Mouse (Mus musculus): ENCODE measurements at regions not wholly inside any gene's neighbourhood (a gene's known extent, or its start where the extent isn't known, plus 50 kb on each side); places are given as distances from the start of the nearest gene placed in this dataset.

DNA sequence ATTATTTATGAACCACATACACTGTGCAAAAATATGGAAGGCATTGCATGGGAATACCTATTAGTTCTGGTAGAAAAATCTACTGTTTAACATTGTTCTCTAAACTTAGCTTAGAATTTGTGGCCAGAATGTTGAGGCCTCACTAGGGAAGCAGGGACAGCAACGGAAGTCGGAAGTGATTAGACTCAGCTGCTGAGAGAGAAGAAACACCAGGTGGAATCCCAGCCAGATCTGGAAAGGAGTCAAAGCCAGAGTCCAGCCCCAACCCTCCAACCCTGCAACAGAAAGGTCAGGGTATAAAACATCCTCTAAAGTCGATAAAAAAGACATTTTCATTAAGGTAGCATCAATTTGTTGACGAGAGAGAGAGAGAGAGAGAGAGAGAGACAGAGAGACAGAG, 258.9 kb downstream of the Pou4f1 start:
- no peaks in the 10 kb centered on the region for H3K27me3 ChIP-seq (ENCODE audit: control insufficient read depth, insufficient read depth, low read length)
- H3K4me1 ChIP-seq (ENCODE audit: control insufficient read depth, insufficient read depth, low read length), result no peaks in the 10 kb centered on the region
- no peaks in the 10 kb centered on the region for H3K36me3 ChIP-seq (ENCODE audit: control insufficient read depth, insufficient read depth, low read length)
- H3K4me3 ChIP-seq (ENCODE audit: control insufficient read depth, low read depth, low read length), result no peak overlapping the region
- H3K27ac ChIP-seq (ENCODE audit: control insufficient read depth, insufficient read depth, low read depth, low read length), result no peak overlapping the region
- TF ChIP-seq POLR2A (IDR thresholded peaks at IDR 0.05; ENCODE audit: control insufficient read depth, low read depth, low read length) (no peak), CTCF (IDR thresholded peaks at IDR 0.05; ENCODE audit: control insufficient read depth, insufficient read depth, insufficient replicate concordance, low read depth, low read length) (no peak)

DNA sequence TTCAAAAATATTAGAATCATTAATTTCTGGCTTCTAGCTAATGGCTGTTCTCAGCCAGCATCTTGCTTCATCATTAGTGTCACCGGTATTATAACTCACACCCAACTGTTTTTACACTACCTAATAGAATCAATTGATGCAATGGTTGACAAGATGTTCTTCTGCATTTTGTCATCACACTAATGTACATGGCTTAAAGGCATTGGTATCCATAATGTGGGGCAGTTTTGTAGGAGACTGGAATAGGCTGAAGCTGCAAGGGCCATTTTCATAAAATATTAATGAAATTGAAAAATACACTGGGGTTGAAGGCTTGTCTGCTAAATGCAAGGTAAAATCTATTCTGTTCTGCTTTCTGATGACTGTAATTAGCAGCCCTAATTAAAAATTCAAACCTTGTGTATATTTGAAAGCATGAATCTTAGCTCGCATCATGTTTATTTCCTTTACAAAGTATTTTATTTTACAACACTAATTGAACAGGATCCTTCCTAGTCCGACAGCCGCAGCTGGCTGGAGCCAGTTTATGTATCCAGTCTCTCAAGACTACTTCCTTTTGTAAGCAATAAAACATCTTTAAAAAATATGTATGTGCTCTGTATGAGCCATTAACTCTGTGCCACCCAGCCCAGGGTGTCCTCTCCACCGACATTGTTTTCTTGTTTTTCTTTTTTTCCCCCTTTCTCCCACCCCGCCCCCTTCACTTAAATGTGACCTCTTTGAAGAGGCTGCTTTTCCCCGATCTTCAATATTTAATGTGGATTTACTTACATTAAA, 259.6 kb downstream of the Pou4f1 start:
- no peak overlapping the region for H3K27ac ChIP-seq (ENCODE audit: control insufficient read depth, insufficient read depth, low read depth, low read length)
- no peaks in the 10 kb centered on the region for H3K27me3 ChIP-seq (ENCODE audit: control insufficient read depth, insufficient read depth, low read length)
- no peak overlapping the region for H3K4me3 ChIP-seq (ENCODE audit: control insufficient read depth, low read depth, low read length)
- H3K4me1 ChIP-seq (ENCODE audit: control insufficient read depth, insufficient read depth, low read length), result peaks cover 2% of the 10 kb centered on the region; the same call in 1 of the 2 replicates
- H3K36me3 ChIP-seq (ENCODE audit: control insufficient read depth, insufficient read depth, low read length), result no peaks in the 10 kb centered on the region
- no peak for TF ChIP-seq CTCF (IDR thresholded peaks at IDR 0.05; ENCODE audit: control insufficient read depth, insufficient read depth, insufficient replicate concordance, low read depth, low read length)
- no peak for TF ChIP-seq POLR2A (IDR thresholded peaks at IDR 0.05; ENCODE audit: control insufficient read depth, low read depth, low read length)

DNA sequence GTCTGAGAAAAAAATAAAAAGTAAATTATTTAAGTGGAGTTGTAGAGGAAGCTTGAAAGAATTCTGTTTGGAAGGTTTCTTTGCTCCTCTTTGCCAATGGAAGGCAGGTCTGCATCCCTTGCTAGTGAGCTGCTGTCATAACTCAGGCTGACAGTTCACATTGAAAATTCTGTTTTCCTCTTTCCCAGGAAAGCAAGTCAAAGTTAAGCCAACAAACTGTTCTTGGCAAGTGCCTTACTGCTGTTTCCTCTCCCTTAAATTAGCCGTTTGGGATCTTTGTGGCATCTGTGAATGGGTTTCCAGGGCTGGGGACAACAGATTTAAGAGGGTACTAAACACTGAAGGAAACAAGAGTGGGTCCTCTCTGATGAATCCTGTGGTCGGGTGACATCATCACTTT, 261.2 kb downstream of the Pou4f1 start:
- no peaks in the 10 kb centered on the region for H3K36me3 ChIP-seq (ENCODE audit: control insufficient read depth, insufficient read depth, low read length)
- H3K4me1 ChIP-seq (ENCODE audit: control insufficient read depth, insufficient read depth, low read length), result peaks cover 2% of the 10 kb centered on the region; the same call in 1 of the 2 replicates
- TF ChIP-seq CTCF (IDR thresholded peaks at IDR 0.05; ENCODE audit: control insufficient read depth, insufficient read depth, insufficient replicate concordance, low read depth, low read length) (no peak), POLR2A (IDR thresholded peaks at IDR 0.05; ENCODE audit: control insufficient read depth, low read depth, low read length) (no peak)
- no peaks in the 10 kb centered on the region for H3K27me3 ChIP-seq (ENCODE audit: control insufficient read depth, insufficient read depth, low read length)
- no peak overlapping the region for H3K4me3 ChIP-seq (ENCODE audit: control insufficient read depth, low read depth, low read length)
- H3K27ac ChIP-seq (ENCODE audit: control insufficient read depth, insufficient read depth, low read depth, low read length), result no peak overlapping the region

DNA sequence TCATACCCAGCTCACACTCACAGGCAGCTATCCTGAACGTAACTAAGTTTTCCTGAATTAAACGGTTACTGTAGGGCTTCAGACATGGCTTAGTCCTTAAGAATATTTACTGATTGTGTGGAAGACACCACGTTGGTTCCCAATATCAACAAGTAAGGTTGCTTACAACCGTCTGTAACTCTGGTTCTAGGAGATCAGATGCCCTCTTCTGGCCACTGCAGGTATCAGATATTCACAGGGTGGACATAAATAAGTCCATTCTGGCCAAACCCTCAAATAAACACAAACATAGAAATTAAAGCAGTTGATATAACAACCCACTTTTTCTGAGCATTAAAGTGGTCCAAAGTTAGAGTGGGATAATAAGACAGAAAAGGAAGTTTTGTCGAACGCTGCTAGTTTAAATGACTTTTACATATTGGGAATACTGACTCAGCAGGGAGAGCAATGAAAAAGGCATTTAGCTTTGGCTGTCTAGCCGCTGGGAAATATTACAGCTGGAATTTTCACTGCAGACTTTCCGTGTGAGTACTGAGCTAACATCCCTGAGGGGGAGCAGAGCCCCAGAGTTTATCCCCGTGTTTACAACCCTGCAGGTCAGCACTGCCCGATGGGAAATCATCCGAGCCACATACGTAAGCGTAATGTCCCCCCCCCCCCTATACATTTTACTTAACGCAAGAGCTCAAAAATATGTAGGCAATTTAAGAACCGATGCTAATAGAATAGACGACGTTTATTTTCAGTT, 264.4 kb downstream of the Pou4f1 start:
- Histone ChIP-seq H3K4me1 (ENCODE audit: control insufficient read depth, insufficient read depth, low read length) (peaks cover 2% of the 10 kb centered on the region; the same call in 1 of the 2 replicates), H3K36me3 (ENCODE audit: control insufficient read depth, insufficient read depth, low read length) (no peaks in the 10 kb centered on the region), H3K27ac (ENCODE audit: control insufficient read depth, insufficient read depth, low read depth, low read length) (no peak overlapping the region), H3K27me3 (ENCODE audit: control insufficient read depth, insufficient read depth, low read length) (no peaks in the 10 kb centered on the region), H3K4me3 (ENCODE audit: control insufficient read depth, low read depth, low read length) (no peak overlapping the region)
- TF ChIP-seq POLR2A (IDR thresholded peaks at IDR 0.05; ENCODE audit: control insufficient read depth, low read depth, low read length) (no peak), CTCF (IDR thresholded peaks at IDR 0.05; ENCODE audit: control insufficient read depth, insufficient read depth, insufficient replicate concordance, low read depth, low read length) (no peak)

DNA sequence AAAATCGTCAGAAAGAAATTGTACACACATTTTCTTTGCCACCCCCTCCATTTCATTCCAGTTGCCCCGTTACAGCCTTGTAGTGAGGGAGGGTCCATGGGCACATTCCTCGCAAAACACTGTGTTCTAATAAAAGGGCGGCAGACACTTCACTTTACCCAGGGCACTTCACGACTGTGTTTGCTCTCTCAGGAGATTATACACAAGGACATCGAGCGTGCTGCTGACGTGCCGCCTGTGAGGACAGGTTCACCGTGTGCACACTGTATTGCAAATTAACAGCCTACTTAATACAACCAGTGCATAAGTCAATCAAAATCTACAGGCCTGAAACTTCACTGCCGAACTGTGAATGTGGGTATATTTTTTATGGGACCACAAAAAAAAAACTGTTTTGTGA, 274.6 kb downstream of the Pou4f1 start:
- H3K4me1 ChIP-seq (ENCODE audit: control insufficient read depth, insufficient read depth, low read length), result no peaks in the 10 kb centered on the region

DNA sequence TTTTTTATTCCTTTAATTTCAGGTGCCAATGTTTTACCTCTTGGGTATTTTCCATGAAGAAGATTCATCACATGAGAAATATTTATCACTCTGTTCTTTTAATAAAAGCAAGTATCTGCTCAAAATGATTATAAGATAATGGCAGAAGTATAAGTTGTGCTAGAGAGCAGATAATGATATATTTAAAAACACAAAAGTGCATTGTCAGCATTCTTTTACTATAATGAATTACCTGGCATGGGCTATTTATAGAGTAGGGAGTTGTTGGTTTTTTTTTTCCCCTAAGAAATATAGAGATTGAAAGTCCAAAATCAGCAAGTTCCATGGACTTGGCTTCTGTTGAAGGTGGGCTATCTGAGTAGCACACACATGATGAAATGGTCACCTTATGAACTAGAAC, 292.7 kb downstream of the Pou4f1 start:
- no peaks in the 10 kb centered on the region for H3K4me1 ChIP-seq (ENCODE audit: control insufficient read depth, insufficient read depth, low read length)
- no peak overlapping the region for H3K27ac ChIP-seq (ENCODE audit: control insufficient read depth, insufficient read depth, low read depth, low read length)
- H3K36me3 ChIP-seq (ENCODE audit: control insufficient read depth, insufficient read depth, low read length), result no peaks in the 10 kb centered on the region
- no peaks in the 10 kb centered on the region for H3K27me3 ChIP-seq (ENCODE audit: control insufficient read depth, insufficient read depth, low read length)
- no peak overlapping the region for H3K4me3 ChIP-seq (ENCODE audit: control insufficient read depth, low read depth, low read length)
- TF ChIP-seq POLR2A (IDR thresholded peaks at IDR 0.05; ENCODE audit: control insufficient read depth, low read depth, low read length) (no peak), CTCF (IDR thresholded peaks at IDR 0.05; ENCODE audit: control insufficient read depth, insufficient read depth, insufficient replicate concordance, low read depth, low read length) (no peak)

More for the DNA sequence above, 274.6 kb downstream of the Pou4f1 start:
- TF ChIP-seq CTCF (IDR thresholded peaks at IDR 0.05; ENCODE audit: control insufficient read depth, insufficient read depth, insufficient replicate concordance, low read depth, low read length) (no peak), POLR2A (IDR thresholded peaks at IDR 0.05; ENCODE audit: control insufficient read depth, low read depth, low read length) (no peak)
- no peaks in the 10 kb centered on the region for H3K27me3 ChIP-seq (ENCODE audit: control insufficient read depth, insufficient read depth, low read length)
- H3K4me3 ChIP-seq (ENCODE audit: control insufficient read depth, low read depth, low read length), result no peak overlapping the region
- H3K36me3 ChIP-seq (ENCODE audit: control insufficient read depth, insufficient read depth, low read length), result no peaks in the 10 kb centered on the region
- H3K27ac ChIP-seq (ENCODE audit: control insufficient read depth, insufficient read depth, low read depth, low read length), result no peak overlapping the region

DNA sequence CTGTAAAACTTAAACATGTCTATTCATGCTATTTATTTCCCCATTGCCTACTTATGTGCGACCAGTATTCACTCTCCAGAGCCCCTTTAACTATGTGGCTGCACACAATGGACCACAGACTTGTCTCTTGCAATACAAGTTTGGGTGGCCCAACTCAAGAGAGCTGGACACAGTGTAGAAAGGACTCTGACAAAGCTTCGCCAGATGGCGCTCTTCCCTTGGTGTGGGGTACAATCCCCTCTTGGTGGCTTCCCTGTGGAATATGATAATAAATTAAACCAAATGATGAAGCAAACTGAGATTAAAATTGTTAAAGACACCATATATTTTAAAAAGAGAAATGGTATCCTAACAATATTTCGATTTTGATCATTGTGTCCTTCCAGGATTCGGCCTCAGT, 302.6 kb upstream of the Ednrb start:
- H3K4me1 ChIP-seq (ENCODE audit: control insufficient read depth, insufficient read depth, low read length), result no peaks in the 10 kb centered on the region; the same call in 1 of the 2 replicates
- TF ChIP-seq POLR2A (IDR thresholded peaks at IDR 0.05; ENCODE audit: control insufficient read depth, low read depth, low read length) (no peak), CTCF (IDR thresholded peaks at IDR 0.05; ENCODE audit: control insufficient read depth, insufficient read depth, insufficient replicate concordance, low read depth, low read length) (no peak)
- H3K27me3 ChIP-seq (ENCODE audit: control insufficient read depth, insufficient read depth, low read length), result no peaks in the 10 kb centered on the region
- no peak overlapping the region for H3K27ac ChIP-seq (ENCODE audit: control insufficient read depth, insufficient read depth, low read depth, low read length)
- no peaks in the 10 kb centered on the region for H3K36me3 ChIP-seq (ENCODE audit: control insufficient read depth, insufficient read depth, low read length)
- H3K4me3 ChIP-seq (ENCODE audit: control insufficient read depth, low read depth, low read length), result no peak overlapping the region
